Mouse (Mus musculus) olfactory bulb, adult 2 months (tissue): ENCODE results near the gene Nf2. TPM values are rescaled to one million over a fixed set of nuclear protein-coding genes. Genes with fewer than 3 reads are reported as not detected.
A peak's percentile ranks its signal among the peaks of the same experiment; 100 is the strongest.

Source experiments
- H3K27ac ChIP-seq: fragments of 200-500 bp; 2 replicates; pipeline ENCODE4 v1.5.1; 2012; ENCODE audit warnings: low read depth, low read length; ENCODE audit not compliant: insufficient read depth
- H3K4me1 ChIP-seq: fragments of 200-500 bp; 2 replicates; pipeline ENCODE4 v1.6.1; 2012; ENCODE audit warnings: low read length; ENCODE audit not compliant: control insufficient read depth, insufficient read depth
- H3K4me3 ChIP-seq: fragments of 200-500 bp; 2 replicates; pipeline ENCODE4 v1.5.1; 2012; ENCODE audit warnings: mild to moderate bottlenecking, low read depth, low read length, moderate library complexity; ENCODE audit not compliant: insufficient read depth
- CTCF ChIP-seq: fragments of 200-500 bp; IDR thresholded peaks from 2 replicates; pipeline ENCODE4 v1.5.1; 2012; ENCODE audit warnings: low read depth, mild to moderate bottlenecking, low read length, moderate library complexity; ENCODE audit not compliant: insufficient read depth
- POLR2A ChIP-seq: fragments of 200-500 bp; IDR thresholded peaks from 2 replicates; pipeline ENCODE4 v1.6.1; 2012; ENCODE audit warnings: mild to moderate bottlenecking, low read depth, low read length, moderate library complexity; ENCODE audit not compliant: insufficient read depth
- WGBS: fragments of 180-500 bp; shearing (Covaris S2); methylation state at CpG from one replicate; pipeline ENCODE4 v1.1.7; 2018; 5-methylcytosine and 5-hydroxymethylcytosine counted together
- polyA plus RNA-seq: library from polyadenylated mRNA; stranded (reverse); fragments of >200 nt; gene quantifications from 2 replicates; pipeline ENCODE4 v1.2.4, GENCODE M21; 2012; ENCODE audit warnings: low replicate concordance; ENCODE audit not compliant: missing spikeins, insufficient read depth, insufficient read length

Gene Nf2
- polyA plus RNA-seq, 1 experiment = not detected

DNA sequence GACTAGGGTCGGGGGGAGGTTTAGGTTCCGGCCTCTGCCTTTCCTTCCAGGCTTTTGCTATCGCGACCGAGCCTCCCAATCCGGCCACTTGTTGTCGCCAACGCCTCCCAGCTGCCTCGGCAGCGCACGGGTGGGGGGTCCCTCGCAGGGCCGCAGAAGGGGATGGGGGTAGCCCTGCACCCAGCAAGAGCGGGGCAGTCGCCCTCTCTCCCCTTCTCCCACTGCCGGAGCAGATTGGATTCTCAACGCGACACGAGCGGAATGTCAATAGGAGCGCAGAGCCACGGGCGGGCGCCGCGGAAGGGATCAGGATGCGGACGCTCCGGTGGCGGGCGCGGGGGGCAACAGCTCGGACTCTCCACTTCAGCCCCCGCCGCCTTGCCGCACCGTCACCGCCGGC lies 103.4 kb downstream of the Nf2 start:
- 1% methylated on average over 39 of the region's 39 CpGs for WGBS
- peaks cover 14% of the 10 kb centered on the region for H3K4me1 ChIP-seq
- TF ChIP-seq CTCF (no peak), POLR2A (no peak)
- peak overlapping the region; percentile 54 for H3K4me3 ChIP-seq
- no peak overlapping the region for H3K27ac ChIP-seq

DNA sequence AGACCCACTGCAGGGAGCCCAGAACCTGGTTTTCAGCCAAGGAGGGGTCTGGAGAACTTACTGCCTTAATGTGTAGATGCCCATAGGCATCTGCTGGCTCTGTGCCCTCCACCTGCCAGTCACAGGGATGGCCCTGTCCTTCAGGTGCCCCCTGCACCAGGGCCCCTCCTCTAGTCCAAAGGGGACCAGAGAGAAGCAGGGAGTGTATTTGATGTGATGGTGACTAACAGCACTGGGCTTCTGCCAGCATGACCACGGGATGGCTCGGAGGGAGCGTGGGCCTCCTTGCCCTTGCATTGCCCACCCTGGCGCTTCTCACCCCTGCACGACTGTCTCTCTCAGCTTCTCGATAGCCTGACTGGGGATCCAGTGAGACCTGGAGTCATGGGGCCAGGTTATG lies 104.6 kb downstream of the Nf2 start:
- no peak for TF ChIP-seq CTCF
- no peak for TF ChIP-seq POLR2A
- H3K27ac ChIP-seq = no peak overlapping the region
- 70% methylated on average over 6 of the region's 6 CpGs for WGBS
- H3K4me1 ChIP-seq = peaks cover 15% of the 10 kb centered on the region
- H3K4me3 ChIP-seq = no peak overlapping the region

- Histone ChIP-seq H3K4me1 (peaks cover 11% of the 10 kb centered on the region; the same call in 1 of the 2 replicates), H3K4me3 (no peak overlapping the region), H3K27ac (no peak overlapping the region)
- 84% methylated on average over 5 of the region's 5 CpGs for WGBS
- TF ChIP-seq POLR2A (no peak), CTCF (no peak)
Measured at GRCm38 (mm10) chr11:4740785-4741184, 108.6 kb downstream of the Nf2 start.

- TF ChIP-seq CTCF = no peak
- no peak for TF ChIP-seq POLR2A
- WGBS = 95% methylated on average over 16 of the region's 16 CpGs
Measured at GRCm38 (mm10) chr11:4738719-4739118, 110.6 kb downstream of the Nf2 start.

DNA sequence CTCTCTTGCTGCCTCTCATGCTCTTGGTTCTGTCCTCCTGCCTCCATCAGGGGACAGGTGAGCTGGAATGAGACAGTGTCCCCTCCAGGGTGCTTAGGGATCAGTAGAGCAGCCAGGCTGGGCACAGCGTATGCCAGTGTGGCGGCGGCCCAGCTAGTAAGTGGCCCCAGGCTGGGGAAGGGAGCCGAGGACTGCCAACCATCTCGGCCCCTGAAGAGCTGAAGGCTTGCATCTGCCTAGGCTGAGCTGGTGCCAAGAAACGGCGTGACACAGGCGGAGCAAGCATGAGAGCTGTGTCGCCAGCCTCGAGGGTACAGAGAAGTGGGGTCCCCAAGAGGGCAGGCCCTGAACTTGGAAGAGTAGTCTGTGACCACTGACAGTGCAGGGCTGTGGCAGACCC lies 111.7 kb downstream of the Nf2 start:
- Histone ChIP-seq H3K4me3 (no peak overlapping the region), H3K4me1 (peaks cover 9% of the 10 kb centered on the region; the same call in 1 of the 2 replicates), H3K27ac (no peak overlapping the region)
- TF ChIP-seq CTCF = no peak
- TF ChIP-seq POLR2A = no peak
- 59% methylated on average over 10 of the region's 10 CpGs for WGBS

More at GRCm38 (mm10) chr11:4738719-4739118, 110.6 kb downstream of the Nf2 start:
- H3K4me1 ChIP-seq = peaks cover 9% of the 10 kb centered on the region; the same call in 1 of the 2 replicates
- H3K4me3 ChIP-seq = no peak overlapping the region
- H3K27ac ChIP-seq = no peak overlapping the region

GRCm38 (mm10) chr11:4736355-4736754 lies 113.0 kb downstream of the Nf2 start:
- TF ChIP-seq POLR2A (no peak), CTCF (no peak)
- no peak overlapping the region for H3K4me3 ChIP-seq
- H3K4me1 ChIP-seq = peaks cover 9% of the 10 kb centered on the region; the same call in 1 of the 2 replicates
- 72% methylated on average over 6 of the region's 6 CpGs for WGBS
- no peak overlapping the region for H3K27ac ChIP-seq

DNA sequence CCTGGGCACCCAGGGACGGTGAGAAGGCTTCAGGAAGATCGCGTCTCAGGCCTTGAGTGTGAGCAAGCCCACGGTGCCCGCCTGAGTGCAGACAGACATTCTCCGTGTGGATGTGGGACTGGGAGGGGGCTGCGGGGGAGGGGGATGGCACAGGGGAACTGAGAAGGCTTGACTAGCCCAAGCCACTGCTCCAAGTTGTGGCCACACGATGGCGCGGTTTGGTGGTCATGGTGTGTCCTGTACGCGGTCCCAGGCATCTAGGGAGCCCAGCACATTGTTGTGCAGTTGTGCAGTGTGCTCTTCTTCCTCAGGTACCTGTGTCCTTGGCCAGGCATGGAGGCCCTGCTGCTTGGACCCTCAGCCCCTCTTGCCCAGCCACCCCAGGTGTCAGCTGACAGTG lies 115.2 kb downstream of the Nf2 start:
- TF ChIP-seq POLR2A (no peak), CTCF (no peak)
- peaks cover 5% of the 10 kb centered on the region; the same call in 1 of the 2 replicates for H3K4me1 ChIP-seq
- WGBS = 59% methylated on average over 12 of the region's 12 CpGs
- no peak overlapping the region for H3K4me3 ChIP-seq
- no peak overlapping the region for H3K27ac ChIP-seq

DNA sequence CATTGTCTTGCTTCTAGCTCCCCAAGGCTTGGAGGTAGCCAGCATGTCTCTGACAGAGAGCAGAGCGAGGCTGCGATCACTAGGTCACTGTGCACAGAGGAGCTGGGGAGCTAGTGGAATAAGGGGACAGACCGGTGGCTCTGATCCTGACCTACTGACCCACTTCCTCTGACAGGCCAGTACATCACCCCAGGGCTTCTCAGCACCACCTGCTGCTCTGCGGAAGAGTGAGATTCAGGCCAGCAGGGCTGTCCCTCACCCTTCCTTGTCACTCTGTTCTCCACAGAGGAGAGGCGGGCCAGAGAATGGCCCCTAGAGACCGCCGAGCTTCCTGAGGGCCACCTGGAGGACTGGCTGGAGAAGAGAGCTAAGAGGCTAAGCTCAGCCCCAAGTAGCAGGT lies 117.6 kb downstream of the Nf2 start:
- 78% methylated on average over 7 of the region's 7 CpGs for WGBS
- Histone ChIP-seq H3K27ac (no peak overlapping the region), H3K4me3 (no peak overlapping the region), H3K4me1 (no peaks in the 10 kb centered on the region)
- TF ChIP-seq POLR2A (no peak), CTCF (no peak)

- Histone ChIP-seq H3K4me3 (no peak overlapping the region), H3K4me1 (no peaks in the 10 kb centered on the region), H3K27ac (no peak overlapping the region)
- TF ChIP-seq CTCF (no peak), POLR2A (no peak)
- WGBS = 82% methylated on average over 5 of the region's 5 CpGs
Measured at GRCm38 (mm10) chr11:4730913-4731312, 118.4 kb downstream of the Nf2 start.

GRCm38 (mm10) chr11:4730096-4730495 lies 119.2 kb downstream of the Nf2 start:
- no peak overlapping the region for H3K27ac ChIP-seq
- H3K4me1 ChIP-seq = no peaks in the 10 kb centered on the region
- 90% methylated on average over 6 of the region's 6 CpGs for WGBS
- no peak overlapping the region for H3K4me3 ChIP-seq
- TF ChIP-seq POLR2A (no peak), CTCF (no peak)
